Mouse (Mus musculus): ENCODE results near the gene Ppp1r1a.

DNA sequence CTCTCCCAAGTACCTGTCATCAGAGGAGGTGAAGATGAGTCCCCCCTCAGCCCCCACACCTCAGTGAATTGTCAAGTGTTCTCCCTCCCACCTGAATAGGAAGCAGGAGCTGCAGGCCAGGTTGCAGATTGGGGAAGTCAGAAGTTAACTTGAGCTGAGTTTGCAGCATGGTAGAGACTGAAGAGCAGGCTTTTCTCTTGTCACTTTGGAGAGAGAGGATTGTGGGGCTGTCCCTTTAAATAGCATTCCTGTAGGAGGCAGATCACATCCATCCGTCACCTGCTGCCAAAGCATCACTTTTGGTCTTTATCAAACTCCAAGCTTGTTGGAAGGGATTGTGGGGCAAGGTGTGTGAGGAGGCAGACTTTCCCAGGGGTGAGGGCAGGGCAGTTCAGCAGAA is 37.1 kb downstream of the Ppp1r1a start:
- TF ChIP-seq CTCF (IDR thresholded peaks at IDR 0.05; ENCODE audit: control insufficient read depth, insufficient read depth, low read length) (no peak), POLR2A (IDR thresholded peaks at IDR 0.05; ENCODE audit: borderline replicate concordance, control insufficient read depth, low read depth, low read length) (no peak)
